Mouse (Mus musculus) liver, postnatal 0 days (tissue): Measurements from ENCODE around the gene Rps27l.

Experiments used
- CTCF ChIP-seq: sonication (generic); IDR thresholded peaks from 2 replicates; pipeline ENCODE4 v1.5.1; 2016; ENCODE audit warnings: antibody characterized with exemption, low read depth
- EP300 ChIP-seq: IDR thresholded peaks from 2 replicates; pipeline ENCODE4 v1.6.1; 2016; ENCODE audit warnings: antibody characterized with exemption, low read depth, mild to moderate bottlenecking

GRCm38 (mm10) chr9:66925853-66926252 is 20.0 kb upstream of the Rps27l start:
- TF ChIP-seq CTCF, result no peak
- no peak for TF ChIP-seq EP300
